Mouse (Mus musculus) stomach, postnatal 0 days (tissue): Measurements from ENCODE around the gene Angptl4. TPM values are rescaled to one million over a fixed set of nuclear protein-coding genes. Genes with fewer than 3 reads are reported as not detected.

ENCODE experiments used
- ATAC-seq: fragments of 200-750 bp; cut with Nextera tagmentation; 2 replicates; pipeline ENCODE4 v1.8.0; 2017; ENCODE audit not compliant: low FRiP score, low TSS enrichment
- DNase-seq: peaks from one replicate; pipeline ENCODE4 v3.0.0-alpha.2; 2016; ENCODE audit warnings: low spot score
- H3K27ac ChIP-seq: fragments of 300-500 bp; sonication (generic); replicated peaks from 2 replicates; pipeline ENCODE4 v1.5.1; 2014; ENCODE audit warnings: mild to moderate bottlenecking, control low read depth
- H3K27me3 ChIP-seq: fragments of 300-500 bp; sonication (generic); 2 replicates; pipeline ENCODE4 v1.6.1; 2014; ENCODE audit warnings: low read length; ENCODE audit not compliant: control insufficient read depth, insufficient read depth
- H3K36me3 ChIP-seq: fragments of 300-500 bp; sonication (generic); 2 replicates; pipeline ENCODE4 v1.6.1; 2014; ENCODE audit warnings: low read length, mixed read lengths; ENCODE audit not compliant: control insufficient read depth, insufficient read depth
- H3K4me1 ChIP-seq: fragments of 300-500 bp; sonication (generic); replicated peaks from 2 replicates; pipeline ENCODE4 v1.6.1; 2014; ENCODE audit warnings: antibody characterized with exemption; ENCODE audit not compliant: control insufficient read depth, insufficient read depth
- H3K4me2 ChIP-seq: fragments of 300-500 bp; sonication (generic); replicated peaks from 2 replicates; pipeline ENCODE4 v1.6.1; 2014; ENCODE audit warnings: low read depth, mild to moderate bottlenecking, control low read depth, moderate library complexity
- H3K4me3 ChIP-seq: fragments of 300-500 bp; sonication (generic); 2 replicates; pipeline ENCODE4 v1.5.1; 2014; ENCODE audit warnings: low read depth, low read length, control low read depth
- H3K9ac ChIP-seq: fragments of 300-500 bp; sonication (generic); 2 replicates; pipeline ENCODE4 v1.6.1; 2014; ENCODE audit warnings: mild to moderate bottlenecking, low read length, control low read depth, mixed read lengths
- H3K9me3 ChIP-seq: fragments of 300-500 bp; sonication (generic); 2 replicates; pipeline ENCODE4 v1.6.1; 2016; ENCODE audit warnings: low read length; ENCODE audit not compliant: control insufficient read depth
- CTCF ChIP-seq: IDR thresholded peaks from 2 replicates; pipeline ENCODE4 v1.5.1; 2016; ENCODE audit warnings: antibody characterized with exemption, low read depth, mild to moderate bottlenecking, moderate library complexity
- EP300 ChIP-seq: optimal IDR thresholded peaks from 2 replicates; pipeline ENCODE3; 2016; ENCODE audit warnings: antibody characterized with exemption
- WGBS: fragments of 180-500 bp; shearing (Covaris S2); extraction: QIAGEN DNeasy Blood & Tissue Kit; methylation state at CpG from one replicate; pipeline ENCODE4 v1.1.7; 2014; 5-methylcytosine and 5-hydroxymethylcytosine counted together
- polyA plus RNA-seq: library from polyadenylated mRNA; unstranded; fragments of >200 nt; fragmentation: Nextera tagmentation; extraction: Ambion mirVana; gene quantifications from 2 replicates; pipeline ENCODE4 v1.2.1, GENCODE M21; 2015

Gene Angptl4
- polyA plus RNA-seq, 1 experiment from 2014 or later: 42.4 TPM

DNA sequence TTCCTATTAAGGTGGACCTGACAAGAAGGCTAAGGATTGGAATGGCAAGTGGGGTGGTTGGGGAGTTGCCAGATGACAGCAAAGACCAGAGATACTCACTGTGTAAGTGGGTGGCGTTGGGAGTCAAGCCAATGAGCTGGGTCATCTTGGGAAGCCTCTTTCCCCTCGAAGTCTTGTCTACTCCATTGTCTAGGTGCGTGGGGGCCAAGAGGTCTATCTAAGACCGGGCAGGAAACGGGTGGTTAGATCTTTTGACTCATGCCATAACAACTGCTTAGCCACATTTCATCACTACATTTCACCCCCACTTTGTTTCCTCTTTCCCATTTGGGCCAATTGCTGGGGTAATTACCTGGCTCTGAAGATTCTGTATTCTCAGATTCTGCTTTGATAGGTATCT, 1.2 kb downstream of the Angptl4 start:
- H3K4me1 ChIP-seq: peaks cover 31% of the 10 kb centered on the region
- no peak for ATAC-seq
- no peak for DNase-seq
- WGBS: 88% methylated on average over 5 of the region's 5 CpGs
- peak overlapping the region; percentile 75 for H3K4me2 ChIP-seq
- H3K36me3 ChIP-seq: no peaks in the 10 kb centered on the region
- no peaks in the 10 kb centered on the region for H3K27me3 ChIP-seq
- H3K9me3 ChIP-seq: no peaks in the 10 kb centered on the region
- TF ChIP-seq CTCF (no peak), EP300 (no peak)
- peak overlapping the region; percentile 43 for H3K4me3 ChIP-seq
- H3K27ac ChIP-seq: peak overlapping the region; percentile 84
- H3K9ac ChIP-seq: peak overlapping the region; percentile 69

GRCm38 (mm10) chr17:33779967-33780295, 1.7 kb downstream of the Angptl4 start:
- H3K4me3 ChIP-seq: peak overlapping the region; percentile 43; the same call in 1 of the 2 replicates
- TF ChIP-seq CTCF (no peak), EP300 (no peak)
- DNase-seq (no peak), ATAC-seq (no peak)
- peaks cover 31% of the 10 kb centered on the region for H3K4me1 ChIP-seq
- H3K9me3 ChIP-seq: no peaks in the 10 kb centered on the region
- H3K9ac ChIP-seq: peak overlapping the region; percentile 69; the same call in 1 of the 2 replicates
- no peaks in the 10 kb centered on the region for H3K36me3 ChIP-seq
- H3K27me3 ChIP-seq: no peaks in the 10 kb centered on the region
- 57% methylated on average over 5 of the region's 5 CpGs for WGBS
- peak overlapping the region; percentile 84 for H3K27ac ChIP-seq
- peak overlapping the region; percentile 75 for H3K4me2 ChIP-seq

DNA sequence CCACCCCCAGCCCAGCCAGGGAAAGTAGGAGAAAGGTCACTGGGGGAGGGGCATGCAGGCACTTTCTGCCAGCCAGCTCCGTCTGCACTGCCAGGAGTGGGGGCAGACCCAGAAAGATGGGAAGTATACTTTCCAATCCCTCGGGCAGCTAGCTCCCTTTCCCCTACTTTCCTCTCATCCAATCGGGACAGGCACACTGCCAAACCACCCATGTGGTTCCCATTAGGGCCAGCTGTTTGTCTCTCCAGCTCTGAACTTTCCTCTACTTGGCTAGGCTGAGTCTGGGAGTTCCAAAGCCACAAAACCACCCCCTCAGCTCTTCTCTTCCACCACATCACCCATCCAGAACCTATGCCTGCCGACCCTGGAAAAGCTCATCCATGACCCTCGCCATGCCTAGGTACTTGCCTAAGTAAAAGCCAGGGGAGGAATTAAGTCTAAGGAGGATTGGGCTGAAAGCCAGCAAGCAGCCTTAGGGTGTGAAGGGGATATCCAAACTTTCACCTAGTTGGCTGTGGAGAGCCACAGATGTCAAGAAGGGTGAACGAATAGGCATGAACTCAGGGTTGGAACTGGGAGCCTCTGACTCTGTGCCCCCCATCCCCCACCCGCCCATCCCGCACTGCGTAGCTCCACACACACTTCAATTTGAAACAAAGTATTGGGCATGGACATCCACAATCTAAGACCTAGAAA, 2.2 kb downstream of the Angptl4 start:
- peak overlapping the region; percentile 24 for H3K4me3 ChIP-seq
- H3K27ac ChIP-seq: peak overlapping the region; percentile 84
- WGBS: 18% methylated on average over 9 of the region's 9 CpGs
- peak overlapping the region; percentile 75 for H3K4me2 ChIP-seq
- DNase-seq (peak; percentile 87), ATAC-seq (peak; percentile 85)
- H3K9me3 ChIP-seq: no peaks in the 10 kb centered on the region
- H3K27me3 ChIP-seq: no peaks in the 10 kb centered on the region
- H3K9ac ChIP-seq: peak overlapping the region; percentile 24
- H3K4me1 ChIP-seq: peaks cover 31% of the 10 kb centered on the region
- no peaks in the 10 kb centered on the region for H3K36me3 ChIP-seq
- TF ChIP-seq EP300 (peak; percentile 81), CTCF (no peak)

- Histone ChIP-seq H3K4me2 (no peak overlapping the region), H3K9me3 (no peaks in the 10 kb centered on the region), H3K36me3 (no peaks in the 10 kb centered on the region), H3K27me3 (no peaks in the 10 kb centered on the region), H3K9ac (no peak overlapping the region), H3K27ac (no peak overlapping the region), H3K4me1 (peaks cover 14% of the 10 kb centered on the region), H3K4me3 (no peak overlapping the region)
- no peak for TF ChIP-seq EP300
- no peak for TF ChIP-seq CTCF
- ATAC-seq (no peak), DNase-seq (no peak)
- 97% methylated on average over 4 of the region's 4 CpGs for whole genome bisulfite sequencing
Measured at GRCm38 (mm10) chr17:33775287-33775686, 6.3 kb downstream of the Angptl4 start.

- WGBS: 79% methylated on average over 8 of the region's 8 CpGs
Measured at GRCm38 (mm10) chr17:33774573-33775155, 7.0 kb downstream of the Angptl4 start.

More at GRCm38 (mm10) chr17:33774573-33775155, 7.0 kb downstream of the Angptl4 start:
- Histone ChIP-seq H3K4me2 (no peak overlapping the region), H3K9me3 (no peaks in the 10 kb centered on the region), H3K36me3 (no peaks in the 10 kb centered on the region), H3K4me1 (peaks cover 8% of the 10 kb centered on the region), H3K4me3 (no peak overlapping the region), H3K9ac (no peak overlapping the region), H3K27ac (no peak overlapping the region), H3K27me3 (no peaks in the 10 kb centered on the region)
- DNase-seq (no peak), ATAC-seq (no peak)
- no peak for TF ChIP-seq EP300
- TF ChIP-seq CTCF: no peak
